Mouse (Mus musculus) midbrain, embryonic 15.5 days (tissue): Measurements from ENCODE around the gene Dact3. TPM values are rescaled to one million over a fixed set of nuclear protein-coding genes. Genes with fewer than 3 reads are reported as not detected.
A peak's percentile ranks its signal among the peaks of the same experiment; 100 is the strongest.

Source experiments
- ATAC-seq: fragments of 200-750 bp; cut with Nextera tagmentation; replicated peaks from 2 replicates; pipeline ENCODE4 v1.8.0; 2017; ENCODE audit warnings: moderate TSS enrichment
- H3K27ac ChIP-seq: fragments of 300-500 bp; sonication (generic); 2 replicates; pipeline ENCODE4 v1.5.1; 2015; ENCODE audit warnings: mild to moderate bottlenecking, inconsistent platforms
- H3K27me3 ChIP-seq: fragments of 300-500 bp; sonication (generic); replicated peaks from 2 replicates; pipeline ENCODE4 v1.6.1; 2015; ENCODE audit warnings: inconsistent platforms
- H3K36me3 ChIP-seq: fragments of 300-500 bp; sonication (generic); replicated peaks from 2 replicates; pipeline ENCODE4 v1.6.1; 2015; ENCODE audit warnings: inconsistent platforms
- H3K4me1 ChIP-seq: fragments of 300-500 bp; sonication (generic); 2 replicates; pipeline ENCODE4 v1.6.1; 2015; ENCODE audit warnings: inconsistent platforms
- H3K4me2 ChIP-seq: fragments of 300-500 bp; sonication (generic); 2 replicates; pipeline ENCODE4 v1.6.1; 2015; ENCODE audit warnings: inconsistent platforms, mild to moderate bottlenecking, moderate library complexity
- H3K4me3 ChIP-seq: fragments of 300-500 bp; sonication (generic); 2 replicates; pipeline ENCODE4 v1.5.1; 2015; ENCODE audit warnings: mild to moderate bottlenecking, inconsistent platforms
- H3K9ac ChIP-seq: fragments of 300-500 bp; sonication (generic); 2 replicates; pipeline ENCODE4 v1.6.1; 2015; ENCODE audit warnings: mild to moderate bottlenecking, inconsistent platforms
- H3K9me3 ChIP-seq: fragments of 300-500 bp; sonication (generic); 2 replicates; pipeline ENCODE4 v1.6.1; 2016; ENCODE audit warnings: inconsistent platforms
- WGBS: fragments of 180-500 bp; shearing (Covaris S2); methylation state at CpG from one replicate; pipeline ENCODE4 v1.1.7; 2015; ENCODE audit warnings: mixed read lengths; 5-methylcytosine and 5-hydroxymethylcytosine counted together
- polyA plus RNA-seq: library from polyadenylated mRNA; unstranded; fragments of >200 nt; fragmentation: Nextera tagmentation; extraction: Ambion mirVana; gene quantifications from 2 replicates; pipeline ENCODE4 v1.2.1, GENCODE M21; 2015

Dact3 gene
- polyA plus RNA-seq, 1 experiment from 2014 or later = 4.7 TPM

DNA sequence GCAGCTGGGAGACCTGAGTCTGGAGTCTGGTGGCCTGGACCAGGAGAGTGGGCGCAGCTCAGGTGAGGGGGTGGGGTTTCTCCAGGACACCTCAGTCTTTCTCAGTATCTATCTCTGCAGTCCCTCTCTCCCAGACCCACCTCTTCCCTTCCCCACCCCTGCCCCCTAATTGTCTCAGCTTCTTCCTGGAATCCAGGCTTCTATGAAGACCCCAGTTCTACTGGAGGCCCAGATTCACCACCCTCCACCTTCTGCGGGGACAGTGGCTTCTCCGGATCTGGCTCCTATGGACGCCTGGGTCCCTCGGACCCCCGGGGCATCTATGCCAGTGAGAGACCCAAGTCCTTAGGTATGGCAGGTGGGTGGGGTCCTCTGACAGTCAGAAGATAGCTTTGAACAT lies 8.0 kb downstream of the Dact3 start:
- H3K27me3 ChIP-seq = peaks cover 32% of the 10 kb centered on the region
- no peak overlapping the region for H3K4me3 ChIP-seq
- peaks cover 7% of the 10 kb centered on the region; the same call in 1 of the 2 replicates for H3K4me1 ChIP-seq
- H3K4me2 ChIP-seq = no peak overlapping the region
- H3K9me3 ChIP-seq = no peaks in the 10 kb centered on the region
- H3K27ac ChIP-seq = no peak overlapping the region
- WGBS = 95% methylated on average over 6 of the region's 6 CpGs
- H3K9ac ChIP-seq = no peak overlapping the region
- ATAC-seq = no peak
- H3K36me3 ChIP-seq = peaks cover 13% of the 10 kb centered on the region; the same call in 1 of the 2 replicates

DNA sequence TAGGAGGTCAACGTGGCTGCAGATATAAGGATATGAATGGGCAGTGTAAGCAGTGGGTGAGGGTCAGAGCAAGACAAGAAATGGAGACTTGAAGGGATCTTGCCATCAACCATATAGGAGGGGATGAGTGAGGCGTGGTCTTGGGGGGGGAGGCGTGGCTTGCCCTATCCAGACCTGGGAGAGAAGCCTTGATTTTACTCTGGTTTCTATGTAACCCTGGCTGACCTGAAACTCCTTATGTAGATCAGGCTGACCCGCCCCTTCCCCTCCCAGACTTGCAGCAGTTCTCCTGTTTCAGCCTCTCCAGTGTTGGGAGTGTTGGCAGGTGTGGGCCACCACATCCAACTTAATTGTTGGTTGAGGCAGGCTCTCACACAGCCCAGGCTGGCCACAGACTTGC lies 9.2 kb downstream of the Dact3 start:
- ATAC-seq = no peak
- H3K27me3 ChIP-seq = peaks cover 32% of the 10 kb centered on the region
- peaks cover 7% of the 10 kb centered on the region; the same call in 1 of the 2 replicates for H3K4me1 ChIP-seq
- 51% methylated on average over 4 of the region's 4 CpGs for WGBS
- no peaks in the 10 kb centered on the region for H3K9me3 ChIP-seq
- H3K27ac ChIP-seq = no peak overlapping the region
- H3K4me3 ChIP-seq = no peak overlapping the region
- H3K4me2 ChIP-seq = no peak overlapping the region
- H3K36me3 ChIP-seq = peaks cover 13% of the 10 kb centered on the region; the same call in 1 of the 2 replicates
- no peak overlapping the region for H3K9ac ChIP-seq

DNA sequence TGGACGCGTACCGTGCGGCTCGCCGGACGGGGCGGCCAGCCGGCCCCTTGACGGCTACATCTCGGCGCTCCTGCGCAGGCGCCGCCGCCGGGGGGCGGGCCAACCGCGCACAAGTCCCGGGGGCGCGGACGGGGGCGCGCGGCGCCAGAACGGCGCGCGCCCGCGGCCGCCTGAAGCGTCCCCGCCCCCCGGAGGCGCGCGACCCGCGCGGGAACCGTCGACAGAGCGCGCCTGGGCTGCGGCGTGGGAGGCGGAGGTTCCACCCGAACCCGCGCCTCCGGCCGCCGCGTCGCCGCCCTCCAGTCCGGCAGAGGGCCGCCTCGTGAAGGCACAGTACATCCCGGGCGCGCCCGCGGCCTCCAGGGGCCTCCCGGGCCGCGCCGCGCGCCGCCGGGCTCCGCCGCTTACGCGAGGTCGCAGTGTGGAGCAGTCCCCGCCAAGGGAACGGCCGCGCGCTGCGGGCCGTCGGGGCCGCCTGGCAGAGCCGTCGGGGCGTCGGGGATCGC lies 10.2 kb downstream of the Dact3 start:
- Histone ChIP-seq H3K27ac (no peak overlapping the region), H3K4me3 (peak overlapping the region; percentile 12), H3K9ac (no peak overlapping the region), H3K4me2 (no peak overlapping the region), H3K9me3 (no peaks in the 10 kb centered on the region), H3K27me3 (peaks cover 32% of the 10 kb centered on the region), H3K36me3 (peaks cover 13% of the 10 kb centered on the region; the same call in 1 of the 2 replicates), H3K4me1 (peaks cover 3% of the 10 kb centered on the region; the same call in 1 of the 2 replicates)
- ATAC-seq = peak; percentile 19; the same call in 1 of the 2 replicates
- 10% methylated on average over 66 of the region's 95 CpGs for WGBS

DNA sequence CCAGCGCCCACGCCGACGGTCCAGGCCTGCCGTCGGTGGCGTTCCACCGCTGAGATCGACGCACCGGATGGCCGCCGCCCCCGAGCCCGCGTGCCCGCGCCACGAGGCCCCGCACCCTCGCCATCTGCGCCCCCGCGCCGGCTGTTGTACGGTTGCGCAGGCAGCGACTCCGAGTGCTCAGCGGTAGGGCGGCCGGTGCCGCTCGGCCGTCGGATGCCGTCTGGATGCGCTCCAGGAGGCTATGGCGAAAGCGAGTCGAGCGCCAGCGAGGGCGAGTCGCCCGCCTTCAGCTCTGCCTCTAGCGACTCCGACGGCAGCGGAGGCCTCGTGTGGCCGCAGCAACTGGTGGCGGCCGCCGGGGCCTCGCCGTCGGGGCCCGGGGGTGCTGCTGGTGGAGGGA lies 10.8 kb downstream of the Dact3 start:
- ATAC-seq = no peak
- H3K9ac ChIP-seq = no peak overlapping the region
- WGBS = 46% methylated on average over 59 of the region's 59 CpGs
- no peaks in the 10 kb centered on the region for H3K9me3 ChIP-seq
- peaks cover 32% of the 10 kb centered on the region for H3K27me3 ChIP-seq
- H3K4me2 ChIP-seq = no peak overlapping the region
- no peak overlapping the region for H3K4me3 ChIP-seq
- H3K4me1 ChIP-seq = 0 out of 2 replicates have a peak, but pooled peaks cover under 1% of the 10 kb centered on the region
- H3K36me3 ChIP-seq = peaks cover 13% of the 10 kb centered on the region; the same call in 1 of the 2 replicates
- H3K27ac ChIP-seq = no peak overlapping the region

DNA sequence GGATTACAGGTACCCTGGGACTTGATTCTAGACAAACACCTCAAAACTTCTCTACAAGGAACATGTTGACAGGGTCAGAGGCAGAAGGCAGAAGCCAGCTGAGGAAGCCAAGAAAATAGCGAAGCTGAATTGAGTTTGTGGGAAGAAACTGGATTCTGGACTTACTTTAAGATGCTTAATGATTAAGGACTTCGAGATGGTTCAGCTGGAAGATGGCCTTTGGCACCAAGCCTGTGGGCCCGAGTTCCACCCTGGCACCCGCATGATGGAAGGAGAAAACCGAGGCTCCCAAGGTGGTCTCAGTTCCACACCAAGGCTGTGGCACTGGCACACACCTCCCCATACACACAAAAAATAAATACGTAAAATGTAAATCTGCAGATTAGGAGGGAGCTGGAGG lies 15.4 kb downstream of the Dact3 start:
- Histone ChIP-seq H3K36me3 (peaks cover 7% of the 10 kb centered on the region; the same call in 1 of the 2 replicates), H3K4me3 (no peak overlapping the region), H3K9me3 (no peaks in the 10 kb centered on the region), H3K9ac (no peak overlapping the region), H3K4me1 (peaks cover 27% of the 10 kb centered on the region), H3K27me3 (peaks cover 15% of the 10 kb centered on the region; the same call in 1 of the 2 replicates), H3K27ac (no peak overlapping the region), H3K4me2 (peak overlapping the region; percentile 26; the same call in 1 of the 2 replicates)
- WGBS = 37% methylated on average over 6 of the region's 6 CpGs
- ATAC-seq = no peak

DNA sequence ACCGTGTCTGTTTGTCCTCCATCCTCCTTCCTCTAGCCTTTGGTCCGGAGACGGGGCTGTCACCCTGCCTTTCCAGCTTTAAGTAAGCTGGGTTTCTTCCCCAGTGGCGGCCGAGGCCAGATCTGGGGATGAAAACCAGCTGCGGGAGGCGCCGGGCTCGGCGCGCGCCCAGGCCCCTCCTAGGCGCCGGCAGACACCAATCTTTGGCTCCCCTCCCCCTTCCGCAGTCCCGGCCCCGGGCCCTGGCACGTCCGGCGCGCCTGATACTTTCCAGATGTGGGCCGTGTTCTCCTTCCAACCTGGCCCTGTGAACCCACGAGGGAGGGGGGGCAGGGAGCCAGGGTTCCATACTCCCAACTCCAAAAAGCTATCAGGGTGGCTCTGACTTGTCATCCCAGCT lies 15.8 kb downstream of the Dact3 start:
- no peaks in the 10 kb centered on the region for H3K9me3 ChIP-seq
- H3K9ac ChIP-seq = no peak overlapping the region
- peaks cover 11% of the 10 kb centered on the region; the same call in 1 of the 2 replicates for H3K27me3 ChIP-seq
- no peak for ATAC-seq
- H3K4me3 ChIP-seq = no peak overlapping the region
- no peak overlapping the region for H3K27ac ChIP-seq
- peak overlapping the region; percentile 26 for H3K4me2 ChIP-seq
- WGBS = 3% methylated on average over 23 of the region's 23 CpGs
- H3K4me1 ChIP-seq = peaks cover 27% of the 10 kb centered on the region
- H3K36me3 ChIP-seq = peaks cover 6% of the 10 kb centered on the region; the same call in 1 of the 2 replicates

DNA sequence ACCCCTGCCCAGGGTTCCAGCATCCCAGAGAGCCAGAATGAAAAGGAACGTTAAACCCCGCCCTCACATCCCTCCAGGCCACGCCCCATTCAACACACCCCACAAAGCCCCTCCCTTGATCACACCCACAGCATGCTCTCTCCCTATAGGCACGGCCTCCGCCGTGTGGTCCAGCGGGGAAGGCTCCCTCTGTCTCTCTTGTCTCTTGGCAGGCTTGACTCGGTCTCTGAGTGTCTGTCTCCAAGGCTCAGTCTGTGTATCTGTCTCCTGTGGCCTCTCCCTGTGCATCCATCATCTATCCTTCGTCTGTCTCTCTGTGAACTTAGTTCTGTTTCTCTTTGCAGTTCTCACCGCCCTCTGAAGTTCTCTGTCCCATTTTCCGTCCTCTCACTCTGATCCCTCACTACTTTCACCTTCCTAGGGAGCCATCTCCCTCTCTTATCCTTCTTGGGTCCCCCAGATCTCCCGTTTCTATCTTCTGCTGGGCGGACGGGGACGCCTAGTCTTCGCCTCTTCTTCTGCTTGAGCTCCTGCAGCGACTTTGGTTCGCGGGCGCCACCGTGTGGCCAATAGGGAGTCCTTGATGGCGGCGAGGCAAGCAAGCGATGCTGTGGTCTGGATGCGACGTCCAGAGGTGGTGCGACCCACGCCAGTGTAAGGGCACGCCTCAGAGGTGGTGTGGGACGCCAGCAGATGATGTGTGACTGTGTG lies 16.7 kb downstream of the Dact3 start, which contains the start of gene Gng8:
Gng8 (plus strand) TSS at position 146 of the 711 bp plus-strand sequence.
- Histone ChIP-seq H3K27ac (peak within 1 kb of the TSS; percentile 47; the same call in 1 of the 2 replicates), H3K36me3 (no peaks in the 10 kb centered on the region), H3K27me3 (peaks cover 3% of the 10 kb centered on the region; the same call in 1 of the 2 replicates), H3K4me1 (peaks cover 27% of the 10 kb centered on the region), H3K9me3 (no peaks in the 10 kb centered on the region), H3K9ac (0 out of 2 replicates have a peak within 1 kb of the TSS, but pooled peaks have one; percentile 13), H3K4me2 (peak within 1 kb of the TSS; percentile 49), H3K4me3 (peak within 1 kb of the TSS; percentile 21)
- ATAC-seq = peak; percentile 53
- WGBS = under 1% methylated on average over 30 of the region's 30 CpGs

DNA sequence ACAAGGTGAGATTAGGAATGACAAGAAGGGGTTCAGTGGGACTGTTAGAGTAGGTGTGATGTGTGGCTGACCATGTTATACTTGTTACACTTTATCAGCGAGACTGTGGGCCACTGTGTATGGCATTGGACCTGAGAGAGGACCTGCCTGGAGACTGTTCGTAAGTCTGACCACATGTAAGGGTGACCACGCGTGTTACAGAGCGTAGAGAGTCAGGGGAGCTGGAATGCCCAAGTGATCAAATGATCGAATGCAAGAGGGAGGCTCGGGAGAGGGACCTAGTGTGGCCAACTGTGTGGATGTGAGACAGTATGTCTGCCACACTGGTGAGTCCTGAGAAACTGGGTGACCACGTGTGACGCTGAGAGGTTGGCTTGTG lies 17.2 kb downstream of the Dact3 start:
- ATAC-seq = peak; percentile 31

DNA sequence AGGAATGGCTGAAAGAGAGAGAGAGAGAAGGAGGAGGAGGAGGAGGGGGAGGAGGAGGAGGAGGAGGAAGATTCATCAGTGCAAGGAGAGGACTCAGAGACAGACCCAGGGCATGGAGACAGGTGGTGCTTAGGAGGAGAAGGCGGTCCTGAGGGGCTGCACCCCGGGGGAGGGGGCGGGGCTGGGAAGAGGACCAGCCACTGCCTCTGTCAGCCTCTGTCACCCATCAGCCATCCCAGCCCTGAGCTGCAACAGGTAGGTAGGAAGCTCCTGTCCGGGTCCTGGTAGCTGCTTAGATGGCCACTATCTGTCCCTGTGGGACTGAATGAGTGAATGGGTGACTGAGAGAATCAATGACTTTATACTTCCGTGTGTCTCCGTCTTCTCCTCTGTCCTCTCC lies 18.5 kb downstream of the Dact3 start:
- H3K36me3 ChIP-seq = no peaks in the 10 kb centered on the region
- 1% methylated on average over 6 of the region's 6 CpGs for WGBS
- no peak for ATAC-seq
- H3K4me2 ChIP-seq = peak overlapping the region; percentile 48; the same call in 1 of the 2 replicates
- no peak overlapping the region for H3K9ac ChIP-seq
- peaks cover 3% of the 10 kb centered on the region; the same call in 1 of the 2 replicates for H3K27me3 ChIP-seq
- H3K9me3 ChIP-seq = no peaks in the 10 kb centered on the region
- H3K4me1 ChIP-seq = peaks cover 27% of the 10 kb centered on the region
- peak overlapping the region; percentile 48 for H3K27ac ChIP-seq
- H3K4me3 ChIP-seq = no peak overlapping the region

More for the DNA sequence above, 17.2 kb downstream of the Dact3 start:
- H3K9ac ChIP-seq = 0 out of 2 replicates have a peak overlapping the region, but pooled peaks have one; percentile 13
- peaks cover 27% of the 10 kb centered on the region for H3K4me1 ChIP-seq
- peaks cover 3% of the 10 kb centered on the region; the same call in 1 of the 2 replicates for H3K27me3 ChIP-seq
- no peak overlapping the region for H3K27ac ChIP-seq
- H3K36me3 ChIP-seq = no peaks in the 10 kb centered on the region
- 39% methylated on average over 9 of the region's 9 CpGs for WGBS
- H3K9me3 ChIP-seq = no peaks in the 10 kb centered on the region
- no peak overlapping the region for H3K4me3 ChIP-seq
- peak overlapping the region; percentile 49 for H3K4me2 ChIP-seq

DNA sequence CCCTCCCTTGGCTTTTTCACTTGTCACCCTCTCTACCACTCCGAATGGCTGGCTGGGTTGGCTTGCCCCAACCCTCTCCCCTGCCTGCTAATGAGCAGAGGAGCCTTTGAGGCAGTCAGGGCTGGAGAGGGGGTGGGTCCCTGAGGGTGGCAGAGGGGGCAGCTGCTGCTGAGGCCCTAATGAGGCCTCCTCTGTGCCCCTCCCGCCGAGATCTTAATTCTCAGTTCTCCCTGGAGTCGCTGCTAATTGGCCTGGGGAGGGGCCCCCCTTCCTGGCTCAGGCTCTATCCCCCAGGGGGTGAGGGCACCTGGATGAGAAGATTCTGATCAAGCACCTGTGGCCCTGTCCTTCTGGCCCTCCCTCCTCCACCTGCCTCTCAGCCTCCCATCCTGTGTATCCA lies 19.2 kb downstream of the Dact3 start:
- Histone ChIP-seq H3K27ac (peak overlapping the region; percentile 48), H3K27me3 (peaks cover 3% of the 10 kb centered on the region; the same call in 1 of the 2 replicates), H3K4me1 (peaks cover 27% of the 10 kb centered on the region), H3K4me3 (peak overlapping the region; percentile 22; the same call in 1 of the 2 replicates), H3K9ac (no peak overlapping the region; the same call in 1 of the 2 replicates), H3K9me3 (no peaks in the 10 kb centered on the region), H3K36me3 (no peaks in the 10 kb centered on the region), H3K4me2 (peak overlapping the region; percentile 48)
- peak; percentile 62 for ATAC-seq
- WGBS = 4% methylated on average over 4 of the region's 4 CpGs

DNA sequence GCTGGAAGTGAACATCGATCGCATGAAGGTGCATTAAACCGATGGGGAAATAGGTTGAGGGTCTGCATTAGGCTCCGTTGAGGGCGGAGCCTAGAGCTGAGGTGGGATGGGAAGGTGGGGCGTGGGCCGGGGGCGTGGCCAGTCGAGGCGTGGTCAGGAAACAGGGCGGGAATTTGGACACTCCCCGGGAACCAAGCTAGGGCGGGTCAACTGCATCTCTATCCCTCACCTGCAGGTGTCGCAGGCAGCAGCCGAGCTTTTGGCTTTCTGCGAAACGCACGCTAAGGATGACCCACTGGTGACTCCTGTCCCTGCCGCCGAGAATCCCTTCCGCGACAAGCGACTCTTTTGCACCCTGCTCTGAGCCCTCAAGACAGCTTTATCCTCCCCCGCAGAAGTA lies 19.9 kb downstream of the Dact3 start:
- WGBS = 1% methylated on average over 24 of the region's 24 CpGs
- Histone ChIP-seq H3K4me1 (peaks cover 27% of the 10 kb centered on the region), H3K9me3 (no peaks in the 10 kb centered on the region), H3K36me3 (no peaks in the 10 kb centered on the region), H3K9ac (no peak overlapping the region), H3K4me3 (peak overlapping the region; percentile 22), H3K4me2 (peak overlapping the region; percentile 48), H3K27me3 (peaks cover 3% of the 10 kb centered on the region; the same call in 1 of the 2 replicates), H3K27ac (peak overlapping the region; percentile 48)
- peak; percentile 19 for ATAC-seq

DNA sequence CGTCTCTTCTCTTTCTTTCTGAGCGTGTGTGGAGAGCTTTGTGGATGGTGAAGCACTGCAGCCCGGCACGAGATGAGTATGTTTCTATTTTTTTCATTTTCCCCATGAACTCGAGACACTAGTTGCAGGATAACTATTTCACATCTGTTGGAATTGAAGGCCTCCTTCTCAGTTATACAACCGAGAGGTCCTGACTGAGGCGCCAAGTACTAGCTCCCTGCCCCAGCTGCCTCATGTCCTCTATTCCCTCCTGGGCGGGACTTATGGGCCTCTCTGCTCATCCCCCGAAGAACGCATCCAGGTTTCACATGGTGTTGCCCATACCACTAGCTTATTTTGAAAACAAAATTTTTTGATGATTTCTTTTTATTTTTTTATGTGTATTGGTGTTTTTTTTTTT lies 20.4 kb downstream of the Dact3 start:
- WGBS = 29% methylated on average over 10 of the region's 10 CpGs

More for the DNA sequence above, 20.4 kb downstream of the Dact3 start:
- no peak overlapping the region for H3K27ac ChIP-seq
- peak overlapping the region; percentile 22 for H3K4me3 ChIP-seq
- H3K4me2 ChIP-seq = peak overlapping the region; percentile 48
- no peaks in the 10 kb centered on the region for H3K9me3 ChIP-seq
- no peak overlapping the region for H3K9ac ChIP-seq
- H3K4me1 ChIP-seq = peaks cover 31% of the 10 kb centered on the region
- ATAC-seq = no peak
- peaks cover 3% of the 10 kb centered on the region; the same call in 1 of the 2 replicates for H3K27me3 ChIP-seq
- H3K36me3 ChIP-seq = no peaks in the 10 kb centered on the region
